Mouse (Mus musculus) 3T3-L1 (cell line): ENCODE measurements around the gene Rere.

ENCODE experiments used
- DNase-seq: peaks from one replicate; pipeline ENCODE4 v3.0.0-alpha.2; 2015; ENCODE audit warnings: low read depth, low spot score

Gene Rere

DNA sequence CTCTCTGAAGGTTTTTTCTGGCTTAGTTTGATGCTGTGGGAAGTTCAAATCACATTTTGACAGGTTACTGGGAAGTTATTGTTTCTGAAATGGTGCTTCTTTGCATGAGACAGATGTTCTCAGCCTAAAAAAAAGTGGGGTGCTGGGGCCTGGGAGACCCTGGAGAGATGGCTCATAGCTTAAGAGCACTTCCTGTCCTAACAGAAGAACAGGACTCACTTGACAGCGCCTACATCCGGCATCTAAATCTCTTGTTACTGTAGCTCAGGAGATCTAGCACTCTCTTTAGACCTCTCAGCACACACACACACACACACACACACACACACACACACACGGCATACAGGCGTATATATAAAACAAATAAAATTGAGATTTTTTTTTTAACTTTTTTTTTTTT lies 291.5 kb downstream of the Rere start:
- DNase-seq: no peak

DNA sequence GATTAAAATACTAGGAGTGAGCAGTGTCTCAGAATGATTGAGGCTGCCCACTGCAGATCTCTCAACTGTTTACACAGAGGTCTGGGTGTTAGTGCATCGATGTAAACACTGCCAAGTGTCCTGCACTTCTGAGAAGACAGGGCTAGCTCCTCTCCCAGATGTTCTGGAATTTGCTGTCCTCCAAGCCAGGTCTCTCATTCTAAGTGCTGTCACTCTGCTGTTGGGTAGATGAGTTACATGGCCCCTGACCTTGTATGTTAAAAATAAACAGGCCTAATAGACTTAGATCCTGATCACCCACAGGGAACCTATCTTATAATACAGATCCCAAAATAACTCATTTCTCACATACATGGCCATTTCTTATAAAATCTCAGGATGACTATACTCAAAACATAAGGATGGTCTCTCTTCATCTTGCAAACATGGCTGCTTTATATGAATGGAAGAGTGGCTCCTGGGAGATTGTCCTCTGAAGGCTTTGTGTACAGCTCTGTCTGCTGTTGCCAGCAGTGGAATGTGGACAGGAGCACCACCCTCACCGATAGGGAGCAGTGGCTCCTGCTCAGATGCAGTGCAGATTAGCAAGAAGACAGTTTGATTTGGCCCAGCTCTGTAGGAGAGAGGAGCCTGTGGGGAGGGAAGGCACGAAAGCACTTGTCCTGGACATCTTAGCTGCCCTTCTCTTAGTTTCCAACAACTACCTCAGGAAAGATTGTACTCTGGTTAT lies 294.1 kb downstream of the Rere start:
- DNase-seq: no peak

DNA sequence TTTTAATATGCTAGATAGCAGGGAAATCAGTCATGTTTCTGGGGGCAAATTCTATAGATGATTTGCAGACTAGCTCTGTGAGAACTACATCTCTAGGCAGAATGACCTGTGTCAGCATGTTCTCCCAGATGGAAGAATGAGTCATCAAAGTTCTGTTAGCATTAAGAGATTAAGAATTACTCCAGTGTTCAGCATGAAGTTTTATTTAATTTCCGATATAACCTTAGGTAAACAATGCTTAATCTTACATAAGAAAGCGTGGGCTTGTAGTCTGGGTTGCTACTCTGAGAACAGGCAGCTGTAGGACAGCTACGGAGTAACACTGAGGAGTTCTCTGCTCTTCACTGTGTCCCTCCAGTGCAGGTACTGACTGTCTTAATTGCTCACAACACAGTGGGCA lies 294.9 kb downstream of the Rere start:
- peak; percentile 51 for DNase-seq

DNA sequence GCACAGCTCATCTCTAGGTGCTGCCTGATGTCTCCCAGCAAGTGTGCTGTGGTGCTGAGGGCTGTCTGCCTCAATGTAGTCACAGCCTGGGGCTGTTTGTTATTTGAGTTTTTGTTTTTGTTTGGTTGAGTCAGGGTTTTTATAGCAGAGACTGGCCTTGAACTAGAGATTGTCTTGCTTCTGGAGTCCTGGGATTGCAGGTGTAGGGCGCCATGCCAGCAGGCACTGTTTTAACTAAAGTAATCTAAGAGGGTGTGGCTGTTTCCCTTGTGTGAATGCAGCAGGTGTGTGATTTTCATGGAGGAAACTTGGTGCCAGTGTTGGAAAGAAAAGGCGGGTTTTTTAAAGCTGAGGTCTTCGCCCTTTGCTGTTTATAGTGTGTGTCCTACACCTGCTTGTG lies 296.6 kb downstream of the Rere start:
- no peak for DNase-seq

DNA sequence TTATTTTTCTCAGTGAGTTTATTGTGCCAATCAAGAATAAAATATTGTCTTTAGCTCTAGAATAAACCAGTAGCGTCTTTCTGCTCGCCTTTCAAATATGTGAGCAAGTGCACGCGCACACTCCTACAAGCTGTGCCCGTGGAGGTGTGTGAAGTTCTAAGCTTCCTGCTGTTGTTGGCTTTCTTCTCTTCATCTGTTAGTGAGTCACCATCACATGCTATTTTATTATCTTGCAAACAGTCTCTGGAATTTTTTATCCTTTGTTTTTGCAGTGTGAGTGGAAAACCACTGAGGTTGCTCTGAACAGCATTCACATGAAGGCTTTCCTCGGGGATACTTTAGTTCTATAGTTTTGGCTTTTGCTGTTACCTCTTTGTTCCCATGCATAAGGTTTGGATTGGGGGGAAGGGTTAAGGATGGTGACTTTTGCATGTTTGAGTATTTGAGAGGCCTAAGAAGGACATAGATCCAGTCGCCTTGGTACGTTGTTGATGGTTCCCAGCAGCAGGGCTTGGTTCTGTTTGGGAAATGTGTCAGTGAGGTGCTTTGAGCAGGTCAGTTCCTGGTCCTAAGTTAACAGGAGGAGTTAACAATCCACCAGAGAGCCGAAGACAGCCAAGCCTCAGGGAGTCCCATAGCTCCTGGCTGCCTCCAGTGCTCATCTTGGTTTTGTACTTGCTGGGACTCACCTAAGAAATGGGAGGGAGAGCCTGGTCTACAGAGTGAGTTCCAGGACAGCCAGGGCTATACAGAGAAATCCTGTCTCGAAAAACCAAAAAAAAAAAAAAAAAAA lies 300.7 kb downstream of the Rere start:
- peak; percentile 81 for DNase-seq

DNA sequence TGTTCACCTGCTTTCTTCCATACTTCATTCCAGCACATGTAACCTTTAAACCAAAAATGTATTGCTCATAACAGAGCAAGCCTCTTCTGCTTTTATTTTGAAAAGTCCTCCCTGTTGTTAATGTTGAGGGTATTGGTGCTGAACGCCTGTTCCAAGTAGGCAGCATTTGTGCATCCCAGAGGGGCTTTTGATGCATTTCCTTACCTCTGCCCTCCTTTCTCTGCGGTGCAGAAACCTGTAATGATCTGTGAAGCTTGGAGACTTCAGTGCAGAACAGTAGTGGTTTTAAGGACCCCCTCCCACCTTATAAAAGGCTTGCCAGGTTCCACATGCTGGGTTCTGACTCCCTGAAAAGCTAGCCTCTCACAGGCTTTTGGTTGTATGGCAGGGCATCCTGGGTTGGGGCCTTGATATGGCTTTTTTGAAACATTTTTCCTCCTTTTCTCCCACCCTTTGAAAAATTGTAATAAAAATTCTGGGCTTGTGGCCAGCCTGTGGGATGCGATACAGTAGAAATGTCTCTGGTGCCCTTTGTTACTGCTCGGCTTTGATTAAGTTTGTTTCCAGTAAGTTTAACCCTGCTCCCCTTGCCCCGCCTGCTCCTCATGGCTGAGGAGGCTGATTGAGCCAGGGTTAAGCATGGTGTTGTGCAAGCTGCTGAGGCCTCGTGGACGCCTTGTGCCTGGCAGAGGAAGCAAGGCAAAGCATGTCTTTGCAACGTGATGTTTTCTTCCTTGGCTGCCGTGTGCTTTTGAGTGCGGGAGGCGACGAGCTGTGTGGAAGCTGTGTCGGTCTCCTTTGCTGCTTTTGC lies 301.7 kb downstream of the Rere start:
- peak; percentile 83 for DNase-seq

DNA sequence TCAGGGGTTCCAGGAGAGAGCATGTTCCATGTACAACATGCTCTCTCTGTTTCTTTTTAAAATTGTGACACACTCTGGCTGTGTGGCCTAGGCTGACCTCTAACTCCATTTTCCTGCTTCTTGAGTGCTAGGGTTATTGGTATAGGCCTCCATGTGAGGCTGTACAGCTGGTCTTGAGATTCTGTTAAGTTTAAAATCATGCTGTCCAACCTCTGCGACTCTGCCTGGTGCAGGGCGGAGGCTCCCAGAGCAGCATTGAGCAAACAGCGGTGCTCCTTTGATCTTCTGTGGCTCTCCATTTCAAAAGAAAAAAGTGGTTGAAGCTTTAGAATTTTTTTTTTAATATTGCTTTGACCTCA lies 302.3 kb downstream of the Rere start:
- DNase-seq: no peak

DNA sequence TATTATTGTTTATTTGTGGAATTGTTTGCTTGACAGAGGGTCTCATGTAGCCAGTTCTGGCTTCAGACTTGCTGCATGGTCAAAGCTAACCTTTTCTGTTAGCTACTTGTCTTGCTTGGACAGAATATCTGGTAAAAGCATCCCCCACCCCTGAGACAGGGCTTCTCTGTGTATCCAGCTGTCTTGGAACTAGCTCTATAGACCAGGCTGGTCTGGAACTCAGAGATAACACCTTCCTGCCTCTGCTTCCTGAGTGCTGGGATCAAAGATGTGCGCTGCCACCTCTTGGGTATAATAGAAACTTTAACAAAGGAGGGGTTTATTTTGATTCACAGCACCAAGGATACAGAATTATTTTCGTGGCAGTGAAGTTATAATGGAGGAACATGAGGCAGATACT lies 304.4 kb downstream of the Rere start:
- DNase-seq: no peak

DNA sequence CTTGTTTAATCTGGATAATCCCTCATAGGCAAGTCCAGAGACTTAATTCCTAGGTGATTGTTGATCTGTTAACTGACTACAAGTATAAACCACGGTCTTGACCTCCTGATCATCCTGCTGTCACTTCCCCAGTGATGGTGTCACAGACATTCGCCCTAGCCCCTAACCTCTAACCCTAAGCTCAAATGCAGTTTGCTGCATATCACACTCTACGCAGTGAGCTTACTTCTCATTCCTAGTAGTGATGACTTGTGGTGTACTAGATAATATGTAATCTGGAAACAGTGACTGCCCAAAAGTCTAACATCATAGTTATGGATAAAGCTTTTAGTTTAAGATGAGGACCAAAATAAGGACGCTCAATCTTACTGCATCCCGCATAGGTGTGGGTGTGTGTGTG lies 304.8 kb downstream of the Rere start:
- no peak for DNase-seq

DNA sequence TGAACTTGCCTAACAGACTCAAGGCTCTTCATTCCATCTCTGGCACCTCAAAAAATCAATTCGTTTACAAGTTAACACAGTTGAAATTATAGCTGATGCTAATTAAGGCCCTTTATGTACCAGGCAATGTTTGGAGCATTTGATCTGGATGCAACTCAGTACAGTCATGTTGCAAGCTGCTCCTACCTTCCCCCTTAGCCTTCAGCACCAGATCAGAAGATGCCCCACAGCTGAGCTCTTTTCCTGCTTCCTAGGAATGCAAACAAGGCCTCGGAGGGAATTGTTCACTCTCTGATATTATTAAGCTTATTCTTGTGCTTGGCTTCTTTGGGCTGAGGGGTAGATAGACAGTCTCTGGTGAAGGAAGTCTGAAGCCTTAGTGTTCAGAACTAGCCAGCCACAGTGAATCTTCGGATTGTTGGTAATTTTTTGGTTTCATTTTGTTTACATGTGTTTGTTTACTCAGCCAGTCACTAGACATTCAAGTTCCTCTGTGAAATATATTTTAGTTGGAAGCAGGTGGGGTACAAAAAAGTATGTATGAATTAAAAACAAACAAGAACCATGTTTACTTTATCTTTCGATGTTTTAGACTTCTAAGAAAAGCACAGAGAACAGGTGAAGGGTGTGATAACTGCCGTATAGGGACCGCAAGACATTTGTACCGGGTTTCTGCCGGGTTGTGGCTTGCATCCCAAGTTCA lies 306.3 kb downstream of the Rere start:
- peak; percentile 22 for DNase-seq

DNA sequence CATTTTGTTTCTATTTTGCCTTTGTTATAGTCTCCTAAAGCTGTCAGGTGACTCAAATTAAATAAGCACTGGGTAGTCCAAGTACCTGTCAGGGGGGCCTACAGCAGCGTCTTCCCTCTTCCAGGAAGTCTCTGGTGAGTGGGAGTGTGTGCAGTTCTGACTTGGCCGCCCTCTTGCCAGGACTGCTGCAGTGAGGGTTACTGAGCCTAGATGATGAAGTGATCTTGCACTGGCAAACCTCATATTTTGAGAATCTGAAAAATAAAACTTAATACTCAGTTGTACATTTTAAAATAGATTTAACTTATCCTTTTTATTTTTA lies 306.8 kb downstream of the Rere start:
- no peak for DNase-seq

DNA sequence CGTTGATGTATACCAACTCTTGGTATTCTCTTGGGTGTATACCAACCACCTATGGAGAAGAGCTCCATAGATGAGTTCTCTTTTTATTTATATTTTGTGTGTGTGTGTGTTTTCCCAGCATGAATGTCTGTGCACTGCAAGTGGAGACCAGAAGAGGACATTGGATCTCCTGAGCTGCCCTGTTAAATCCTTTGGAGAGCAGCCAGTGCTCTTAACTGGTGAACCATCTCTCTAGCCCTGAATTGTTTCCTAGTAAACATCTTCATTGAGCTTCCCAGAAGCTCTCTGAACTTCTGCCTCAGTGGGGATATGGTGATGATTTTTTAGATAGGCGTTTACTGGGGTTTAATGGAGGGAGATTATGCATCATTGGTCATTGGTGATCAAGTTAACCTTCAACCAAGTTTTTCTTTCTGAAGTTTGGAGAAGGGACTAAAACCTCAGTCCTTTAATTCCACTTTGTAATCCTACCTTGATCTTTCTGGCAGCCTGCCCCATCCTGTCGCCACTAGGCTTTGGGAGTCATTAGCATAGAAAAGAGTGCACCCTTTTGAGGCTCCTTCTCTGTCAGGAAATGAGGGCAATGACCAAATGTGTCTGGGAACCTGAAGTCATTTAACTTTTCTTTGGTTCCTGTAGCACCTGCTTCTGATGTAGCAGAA lies 309.3 kb downstream of the Rere start:
- DNase-seq: no peak

DNA sequence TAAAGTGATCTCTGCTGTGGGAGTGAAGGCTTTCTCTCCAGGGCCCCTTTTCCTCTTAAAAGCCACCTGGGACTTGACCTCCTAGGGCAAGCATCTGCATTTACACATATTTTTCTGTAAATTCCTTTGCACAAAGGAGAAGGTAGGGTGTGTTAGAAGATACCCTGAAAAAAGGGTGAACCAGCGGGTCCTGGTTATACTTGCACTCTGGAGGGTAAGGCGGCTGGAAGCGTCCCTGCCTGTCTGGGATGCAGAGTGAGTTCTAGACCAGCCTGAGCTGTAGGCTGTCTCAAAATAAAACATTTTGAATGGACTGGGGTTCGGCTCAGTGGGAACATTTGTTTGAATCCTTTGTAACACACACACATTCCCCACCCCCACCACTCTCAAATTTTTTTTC lies 310.2 kb downstream of the Rere start:
- no peak for DNase-seq

DNA sequence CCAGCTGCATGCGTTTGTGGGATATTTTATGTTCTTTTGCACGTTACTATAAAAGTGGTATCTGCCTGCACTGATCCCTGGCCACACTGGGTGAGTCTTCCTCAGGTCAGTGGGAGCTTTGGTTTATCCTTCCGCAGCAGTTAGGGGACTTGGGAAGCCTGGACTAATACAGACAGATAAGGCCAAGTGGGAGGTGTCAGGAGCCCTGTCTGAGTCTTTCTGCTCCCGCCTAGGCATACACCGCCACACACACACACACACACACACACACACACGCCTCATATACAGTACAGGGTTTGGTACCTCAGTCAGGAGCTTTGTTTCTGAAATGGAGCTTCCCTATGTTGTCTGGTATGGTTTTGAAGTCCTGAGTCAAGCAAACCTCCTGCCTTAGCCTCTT lies 310.6 kb downstream of the Rere start:
- DNase-seq: no peak

DNA sequence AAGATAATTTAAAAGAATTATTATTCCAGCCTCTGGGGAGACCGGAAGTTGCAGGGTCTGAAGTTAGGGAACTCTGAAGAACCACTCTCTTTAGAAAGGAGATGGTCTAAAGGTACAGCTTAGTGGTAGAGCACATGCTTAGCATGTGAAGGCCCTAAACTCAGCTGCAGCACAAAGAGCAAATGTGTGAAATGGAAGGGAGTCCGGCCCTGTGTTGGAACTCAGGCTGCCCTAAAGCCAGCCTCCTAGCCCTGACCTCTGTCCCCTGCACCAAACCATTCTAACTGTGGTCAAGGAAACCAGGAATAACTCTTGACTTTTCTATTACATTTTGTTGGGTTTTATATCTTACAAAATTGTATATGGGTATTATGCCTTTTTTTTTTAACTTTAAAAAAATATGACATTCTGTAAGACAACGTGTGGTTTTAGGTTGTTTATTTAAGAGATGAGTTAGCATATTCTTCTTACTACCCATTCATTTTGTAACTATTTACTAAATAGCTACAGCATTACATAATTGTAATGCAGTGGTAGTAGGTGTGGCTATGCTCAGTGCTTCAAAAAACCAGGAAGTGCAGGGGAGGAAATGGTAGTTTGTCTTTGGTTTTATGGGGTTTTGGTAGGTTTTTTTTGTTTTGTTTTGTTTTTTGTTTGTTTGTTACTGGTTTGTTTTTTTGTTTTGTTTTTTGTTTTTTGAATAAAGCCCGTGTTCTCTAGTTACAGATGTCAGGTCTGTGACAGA lies 312.2 kb downstream of the Rere start:
- DNase-seq: peak; percentile 75

DNA sequence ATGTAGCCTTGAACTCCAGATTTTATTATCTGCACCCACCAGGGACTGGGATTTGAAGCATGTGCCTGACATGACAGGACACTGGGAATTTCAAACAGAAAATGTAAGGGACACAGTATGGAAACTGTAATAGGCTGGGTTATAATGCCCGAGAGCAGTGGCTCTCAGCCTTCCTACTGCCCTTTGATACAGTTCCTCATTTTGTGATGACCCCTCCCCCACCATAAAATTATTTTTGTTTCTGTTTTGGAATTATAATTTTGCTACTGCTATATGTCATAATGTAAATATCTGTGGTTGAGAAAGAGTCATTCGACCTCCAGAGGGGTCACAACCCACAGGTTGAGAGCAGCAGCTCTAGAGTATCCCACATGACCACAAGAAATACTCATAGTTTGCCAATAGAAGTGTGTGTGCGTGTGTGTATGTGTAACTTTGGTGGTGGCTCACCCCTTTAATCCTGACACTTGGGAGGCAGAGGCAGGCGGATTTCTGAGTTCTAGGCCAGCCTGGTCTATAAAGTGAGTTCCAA lies 312.9 kb downstream of the Rere start:
- DNase-seq: peak; percentile 27

DNA sequence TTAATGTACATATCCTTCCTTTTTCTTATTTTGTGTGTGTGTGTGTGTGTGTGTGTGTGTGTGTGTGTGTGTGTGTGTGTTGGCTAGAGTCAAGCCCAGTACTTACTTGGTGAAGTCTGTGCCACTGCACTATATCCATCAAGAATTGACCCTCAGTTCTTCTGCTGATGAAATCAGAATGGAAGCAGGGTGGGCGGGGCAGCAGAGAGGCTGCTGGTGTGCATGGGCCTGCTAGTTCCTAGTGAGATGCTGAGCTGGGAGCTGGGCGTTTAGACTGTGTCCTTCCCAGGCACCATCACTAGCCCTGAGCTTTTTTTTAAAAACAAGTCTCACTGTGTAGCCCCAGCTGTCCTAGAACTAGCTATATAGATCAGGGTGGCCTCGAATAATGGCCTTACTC lies 313.6 kb downstream of the Rere start:
- DNase-seq: peak; percentile 37

DNA sequence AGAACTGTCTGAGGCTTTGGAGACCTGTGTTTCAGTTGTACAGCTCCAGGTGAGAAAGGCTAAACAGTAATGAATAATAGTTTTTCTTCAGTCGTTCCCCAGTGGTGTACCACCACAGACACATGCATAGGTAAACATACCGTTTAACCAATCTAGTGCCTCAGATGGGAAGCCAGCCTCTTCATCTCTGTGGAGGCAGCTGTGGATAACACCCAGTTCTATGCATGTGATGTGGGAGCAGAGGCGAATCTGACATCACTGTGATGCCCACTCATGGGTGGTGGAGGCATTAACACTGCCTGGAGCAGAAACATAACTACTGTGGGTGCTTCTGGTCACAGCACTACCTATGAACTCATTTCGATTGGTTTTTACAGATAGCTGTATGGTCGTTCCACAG lies 314.5 kb downstream of the Rere start:
- no peak for DNase-seq

DNA sequence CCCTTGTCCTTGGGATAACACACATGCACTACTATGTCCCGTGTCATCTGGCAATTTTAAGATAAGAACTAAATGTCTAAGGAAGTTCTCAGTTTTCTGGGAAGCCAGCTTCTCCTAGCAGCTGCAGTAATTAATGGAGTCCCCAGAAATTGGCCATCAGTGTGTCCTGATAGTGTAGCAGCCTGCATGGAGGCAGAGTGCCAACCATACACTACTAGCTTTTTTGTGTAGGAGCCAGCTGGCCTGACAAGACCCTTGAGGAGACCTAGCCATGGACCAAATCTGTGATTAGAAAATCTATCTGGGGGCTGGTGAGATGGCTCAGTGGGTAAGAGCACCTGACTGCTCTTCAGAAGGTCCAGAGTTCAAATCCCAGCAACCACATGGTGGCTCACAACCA lies 317.2 kb downstream of the Rere start:
- DNase-seq: no peak

DNA sequence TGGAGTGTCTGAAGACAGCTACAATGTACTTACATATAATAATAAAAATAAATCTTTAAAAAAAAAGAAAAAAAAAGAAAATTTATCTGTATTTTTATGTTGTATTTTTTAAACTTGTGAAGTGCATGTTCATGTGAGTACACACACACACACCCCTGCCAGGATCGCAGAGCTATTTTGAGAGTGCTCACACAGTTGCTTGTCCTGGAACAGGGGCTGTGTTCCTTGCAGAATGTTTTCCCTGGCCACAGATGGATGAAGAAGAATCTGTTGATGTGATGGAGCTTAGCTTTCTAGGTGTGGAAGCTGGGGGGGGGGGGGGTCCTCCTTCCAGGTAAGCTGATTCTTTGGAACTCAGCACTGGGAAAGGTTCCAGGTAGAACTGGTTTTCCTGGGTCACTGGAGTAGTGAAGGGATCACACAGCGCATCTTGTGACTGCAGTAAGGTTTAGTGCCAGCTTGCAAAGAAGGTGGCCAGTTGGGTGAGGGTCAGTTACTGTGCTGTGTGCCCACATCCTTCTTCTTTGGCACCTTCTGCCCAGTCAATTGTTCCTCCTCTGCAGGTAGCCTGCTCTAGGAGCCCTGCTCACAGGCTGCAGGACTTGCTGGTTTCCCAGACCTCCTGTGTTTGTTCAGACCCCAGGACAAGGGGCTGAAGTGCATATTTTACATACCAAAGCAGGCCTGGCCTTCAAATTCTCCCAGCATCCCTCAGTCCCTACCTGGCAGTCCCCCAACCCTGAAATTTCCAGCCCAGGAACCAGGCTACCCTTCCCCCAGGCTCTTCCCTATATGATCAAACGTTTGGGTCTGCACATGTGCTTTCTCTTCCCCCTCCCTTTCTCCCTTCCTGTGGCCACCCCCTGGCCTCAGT lies 317.9 kb downstream of the Rere start:
- DNase-seq: no peak
